Mouse (Mus musculus) kidney, adult 8-10 months (tissue): Measurements from ENCODE around the gene Pomc.
"Not testable (repeated sequence)": the region's sequence is repeated elsewhere in the genome, so short reads cannot be mapped to it uniquely, and the experiment has no call there.

Source experiments
- DNase-seq, 2 experiments: peaks; one replicate each; pipeline ENCODE4 v3.0.0; 2022

Pomc gene

DNA sequence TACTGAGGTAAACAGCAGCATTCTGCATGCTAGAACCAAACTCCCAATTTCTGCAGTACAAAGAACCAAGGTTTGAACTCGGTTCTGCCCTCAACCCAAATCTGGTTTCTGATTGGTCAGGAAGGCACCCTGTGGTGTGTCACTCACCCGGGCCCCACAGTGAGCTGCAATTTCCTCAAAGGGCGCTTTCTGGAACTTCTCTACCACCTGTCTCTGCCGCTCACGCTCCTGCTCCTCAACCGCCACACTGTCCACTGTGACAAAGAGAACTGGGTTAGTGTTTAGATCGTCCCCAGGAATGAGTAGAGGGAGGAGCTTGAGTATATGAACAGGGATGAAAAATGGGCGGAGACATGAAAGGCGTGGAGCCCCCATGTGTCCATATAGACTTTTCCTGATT lies 13.6 kb downstream of the Pomc start:
- no peak for DNase-seq

DNA sequence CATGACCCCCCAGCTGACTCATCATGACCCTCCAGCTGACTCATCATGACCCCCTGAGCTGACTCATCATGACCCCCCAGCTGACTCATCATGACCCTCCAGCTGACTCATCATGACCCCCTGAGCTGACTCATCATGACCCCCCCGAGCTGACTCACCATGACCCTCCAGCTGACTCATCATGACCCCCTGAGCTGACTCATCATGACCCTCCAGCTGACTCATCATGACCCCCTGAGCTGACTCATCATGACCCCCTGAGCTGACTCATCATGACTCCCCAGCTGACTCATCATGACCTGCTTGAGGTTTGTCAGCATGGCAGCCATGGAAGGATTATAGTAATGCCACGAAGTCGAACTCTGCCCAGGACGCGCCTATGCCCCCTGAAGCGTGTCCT lies 18.4 kb downstream of the Pomc start:
- DNase-seq: not testable (repeated sequence)

DNA sequence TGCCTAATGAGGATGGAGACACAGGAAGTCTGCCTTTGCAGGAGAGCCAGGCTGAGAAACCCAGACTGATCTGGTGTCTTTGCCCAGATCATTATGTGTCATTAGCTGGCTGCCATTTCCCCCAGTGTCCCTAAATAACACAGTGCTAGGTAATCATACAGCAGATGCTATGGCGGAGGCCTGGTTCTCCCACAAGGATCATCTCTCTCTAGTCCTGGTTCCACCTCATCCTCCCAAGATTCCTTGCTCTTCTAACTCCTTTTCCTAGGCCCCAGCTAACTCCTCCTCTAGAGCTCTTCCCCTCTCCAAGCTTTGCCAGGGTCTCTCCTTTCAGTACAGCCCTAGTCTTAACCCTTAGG lies 26.2 kb downstream of the Pomc start:
- no peak for DNase-seq

DNA sequence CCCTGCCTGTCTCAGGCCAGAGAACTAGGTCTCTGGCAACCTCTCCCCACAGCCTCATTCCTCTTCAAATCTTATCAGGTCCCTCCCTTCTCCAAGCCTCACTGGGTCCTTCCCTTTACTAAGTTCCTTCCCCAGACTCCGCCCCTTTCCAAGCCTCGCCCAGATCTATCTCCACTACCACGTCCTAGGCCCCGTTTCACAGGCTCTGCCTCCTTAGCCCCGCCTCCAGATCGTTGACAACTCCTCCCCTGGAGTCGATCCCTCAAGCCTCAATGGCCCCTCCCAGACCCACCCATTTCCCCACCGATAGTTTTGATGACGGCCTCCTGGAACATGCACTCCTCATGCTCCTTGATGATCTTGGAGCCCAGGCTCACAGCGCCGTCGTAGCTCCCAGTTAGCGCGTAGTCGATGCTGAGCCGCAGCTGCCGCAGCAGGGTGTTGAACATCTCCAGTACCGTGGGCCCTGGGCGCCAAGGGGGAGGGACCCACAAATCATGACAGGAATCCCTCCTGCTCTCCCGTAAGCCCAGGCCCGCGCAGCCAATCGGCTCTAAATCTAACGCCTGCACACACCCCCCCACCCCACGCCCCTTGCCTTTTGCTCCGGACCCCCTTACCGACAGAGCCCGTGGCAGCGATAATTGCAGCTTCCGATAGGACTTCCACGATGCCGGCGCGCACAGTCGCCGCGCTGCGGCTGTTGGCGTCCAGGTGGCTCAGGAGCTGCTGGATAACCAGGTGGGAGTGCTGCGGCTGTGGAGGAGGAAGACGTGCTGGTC lies 26.8 kb downstream of the Pomc start:
- peak; percentile 79 to 81 for DNase-seq

DNA sequence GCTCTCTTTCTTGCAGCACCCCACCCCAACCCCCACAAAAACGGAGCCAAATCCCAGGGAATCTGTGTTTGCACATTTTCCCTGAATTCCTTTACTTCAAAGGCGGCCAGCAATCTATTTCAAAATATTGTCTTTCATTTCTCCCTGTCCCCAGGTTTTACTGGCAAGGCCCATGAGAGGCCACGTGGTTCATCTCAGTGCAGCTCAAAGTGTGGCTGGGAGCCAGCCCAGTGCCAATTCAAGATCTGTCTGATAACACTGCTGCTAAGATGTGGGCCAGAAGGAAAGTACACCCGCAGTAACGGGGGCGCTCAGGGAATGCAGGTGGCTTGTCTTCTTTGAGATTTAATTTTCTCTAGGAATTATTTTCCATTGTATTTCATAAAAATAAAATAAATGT lies 27.5 kb downstream of the Pomc start:
- DNase-seq: peak; percentile 44 to 45

DNA sequence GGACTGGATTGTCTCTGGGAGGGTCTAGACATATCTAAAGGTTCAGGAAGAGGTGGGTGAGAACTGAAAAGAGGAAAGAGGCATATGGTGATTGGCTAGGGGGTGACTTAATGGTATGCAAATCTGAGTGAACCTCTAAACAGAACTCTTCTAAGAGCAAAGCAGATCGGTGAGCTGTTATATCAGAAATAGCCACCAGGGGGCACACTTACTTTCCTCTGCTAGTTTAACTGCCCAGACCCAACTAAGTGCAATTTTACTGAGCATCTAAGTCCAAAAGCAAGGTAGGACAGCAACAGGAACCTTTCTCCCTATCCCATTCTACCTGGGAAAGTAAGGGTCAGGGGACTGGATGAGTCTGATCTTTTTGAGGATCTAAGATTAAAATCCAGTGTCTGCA lies 29.0 kb downstream of the Pomc start:
- peak; percentile 30 to 84 for DNase-seq

DNA sequence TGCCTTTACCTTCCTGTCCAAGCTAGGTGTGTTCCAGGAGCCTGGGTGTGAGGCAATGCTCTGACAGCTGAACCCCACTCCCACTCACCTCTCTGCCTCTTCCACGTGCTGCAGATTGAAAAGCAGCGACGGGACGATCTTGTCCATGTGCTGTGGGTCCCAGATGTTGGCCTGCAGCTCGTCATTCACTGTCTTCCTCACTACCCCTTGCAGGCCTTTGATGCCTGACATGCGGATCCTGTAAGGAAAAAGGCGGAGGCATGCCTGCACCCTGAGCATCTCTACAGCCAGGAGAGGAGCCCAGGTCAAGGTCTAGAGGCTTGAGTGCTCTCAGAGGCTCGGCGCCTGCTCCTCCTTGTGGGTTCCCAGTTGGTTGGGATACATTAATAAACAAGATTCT lies 29.7 kb downstream of the Pomc start:
- DNase-seq: no peak

DNA sequence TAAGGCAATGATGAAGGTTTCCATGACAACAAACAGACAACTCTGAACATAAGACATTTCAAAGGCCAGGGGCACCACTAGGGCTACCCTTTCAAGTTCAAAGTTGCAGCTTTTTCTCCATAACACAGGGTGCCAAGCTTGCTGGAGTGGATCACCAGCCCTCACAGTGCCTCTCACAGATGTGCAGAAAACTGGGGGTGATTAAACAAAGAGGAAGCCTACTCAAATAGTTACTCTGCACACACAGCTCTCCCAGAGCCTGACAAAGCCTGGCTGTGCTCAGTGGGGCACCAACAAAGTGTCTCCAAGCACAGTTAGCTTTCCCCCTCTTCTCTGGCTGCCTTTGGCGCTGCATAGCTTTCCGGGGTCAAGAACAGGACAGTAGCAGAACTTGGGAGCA lies 35.2 kb downstream of the Pomc start:
- no peak for DNase-seq

DNA sequence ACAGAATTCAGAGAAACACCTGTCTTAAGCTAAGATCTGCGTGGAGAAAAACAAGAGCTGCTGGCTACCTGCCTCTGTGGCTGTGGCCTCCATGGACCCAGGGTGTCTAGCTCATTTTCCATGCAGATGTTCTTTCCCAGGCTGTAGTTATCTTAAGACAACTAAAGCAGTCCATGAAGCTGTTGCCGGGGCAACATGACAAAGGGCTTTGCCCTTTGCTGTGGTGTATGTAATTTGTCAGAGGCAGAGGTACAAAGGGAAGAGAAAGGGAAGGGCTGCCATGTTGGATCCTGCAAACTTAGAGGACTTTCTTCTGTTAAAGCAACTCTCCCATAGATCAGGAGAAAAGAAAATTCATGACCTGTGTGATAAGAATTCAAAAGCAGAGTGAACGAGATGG lies 36.3 kb downstream of the Pomc start:
- no peak for DNase-seq

DNA sequence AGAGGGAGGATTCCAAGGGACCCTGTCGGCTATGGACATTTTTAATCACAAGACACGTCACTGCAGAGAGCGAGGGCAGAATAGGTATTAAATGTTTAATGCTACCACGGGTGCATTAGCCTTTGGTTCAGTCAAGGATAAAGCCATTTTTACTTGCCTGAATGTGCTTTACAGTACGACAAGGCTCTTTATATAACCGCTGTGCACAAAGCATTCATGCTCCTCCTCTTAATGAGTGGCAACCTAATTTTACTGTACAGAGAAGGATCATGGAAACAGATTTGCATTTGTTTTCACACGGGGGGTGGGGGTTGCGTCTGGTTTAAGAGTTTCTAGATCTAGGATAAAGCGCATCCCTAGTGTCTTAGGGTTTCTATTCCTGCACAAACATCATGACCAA lies 42.0 kb downstream of the Pomc start:
- no peak for DNase-seq

DNA sequence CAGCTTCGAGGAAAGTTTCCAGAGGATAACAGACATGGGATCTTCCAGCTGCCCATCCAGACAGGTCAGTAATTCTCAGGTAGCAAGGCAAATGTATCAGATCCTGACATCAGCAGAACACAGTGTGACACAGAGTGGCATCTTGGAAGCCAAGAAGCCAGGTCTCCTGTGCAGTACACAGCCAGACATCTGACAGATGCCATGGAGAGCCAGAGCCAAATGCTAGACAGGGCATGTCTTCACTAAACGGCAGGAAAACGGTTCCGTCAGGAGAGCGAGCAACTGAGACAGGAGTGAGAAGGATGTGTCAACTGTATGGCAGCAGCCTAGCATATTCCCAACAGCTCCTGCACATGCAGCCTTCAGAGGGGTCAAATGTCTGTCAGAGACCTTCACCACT lies 45.7 kb downstream of the Pomc start:
- DNase-seq: no peak

DNA sequence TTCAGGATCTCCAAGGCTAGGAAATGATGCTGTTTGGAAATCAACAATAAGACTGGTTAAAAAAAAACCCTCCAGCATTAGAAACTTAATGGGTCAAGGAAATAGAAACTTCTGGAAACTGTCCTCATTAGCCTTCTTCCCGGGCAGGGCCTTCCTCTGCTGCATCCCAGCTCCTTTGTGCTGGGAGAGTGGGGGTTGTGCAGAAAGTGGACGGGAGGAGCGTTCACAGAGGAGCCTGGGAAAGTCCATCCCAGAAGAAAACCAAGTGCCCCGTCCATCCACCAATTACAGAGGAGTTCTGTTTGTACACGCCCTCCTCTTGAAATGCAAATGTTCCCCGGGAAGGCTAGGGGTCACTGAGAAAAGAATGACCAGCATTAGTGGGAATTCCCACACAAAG lies 49.9 kb downstream of the Pomc start:
- DNase-seq: peak in 1 of 2 experiments; percentile 15

DNA sequence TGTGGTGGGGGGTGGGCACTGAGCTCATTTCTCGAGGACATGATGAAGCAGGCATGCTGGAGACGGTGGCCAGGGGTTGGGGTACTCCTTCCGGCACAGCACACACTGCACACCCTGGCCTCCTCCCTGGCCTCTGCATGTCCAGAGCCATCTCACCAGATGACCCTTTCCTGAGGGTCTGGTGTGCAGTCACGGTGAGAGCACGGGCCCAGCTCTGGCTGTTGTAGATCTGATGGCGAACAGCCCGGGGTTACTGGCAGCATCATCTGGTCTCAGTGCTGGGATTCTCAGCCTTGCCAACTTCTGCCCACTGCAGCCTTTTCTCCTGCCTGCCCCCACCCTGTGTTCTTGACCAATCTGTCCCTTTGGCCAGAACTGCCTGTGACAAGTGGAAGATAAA lies 51.3 kb downstream of the Pomc start:
- no peak for DNase-seq

DNA sequence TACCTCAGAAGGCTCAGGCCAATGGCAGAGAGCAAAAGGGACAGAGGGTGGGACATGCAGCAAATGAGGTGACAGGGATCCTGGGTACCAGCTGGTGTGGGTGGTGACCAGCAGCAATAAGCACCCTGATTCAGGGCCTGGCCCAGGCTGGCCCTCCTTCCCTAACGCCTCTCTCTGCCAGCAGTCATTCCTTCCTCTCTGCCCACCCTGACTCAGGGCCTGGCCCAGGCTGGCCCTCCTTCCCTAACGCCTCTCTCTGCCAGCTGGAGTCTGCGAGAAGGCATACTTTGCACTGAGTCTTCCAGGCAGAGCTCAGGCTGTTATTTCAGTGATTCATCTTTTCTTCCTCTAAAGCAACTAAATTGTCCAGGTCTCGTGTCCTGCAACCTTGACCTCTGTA lies 52.4 kb downstream of the Pomc start:
- no peak for DNase-seq

DNA sequence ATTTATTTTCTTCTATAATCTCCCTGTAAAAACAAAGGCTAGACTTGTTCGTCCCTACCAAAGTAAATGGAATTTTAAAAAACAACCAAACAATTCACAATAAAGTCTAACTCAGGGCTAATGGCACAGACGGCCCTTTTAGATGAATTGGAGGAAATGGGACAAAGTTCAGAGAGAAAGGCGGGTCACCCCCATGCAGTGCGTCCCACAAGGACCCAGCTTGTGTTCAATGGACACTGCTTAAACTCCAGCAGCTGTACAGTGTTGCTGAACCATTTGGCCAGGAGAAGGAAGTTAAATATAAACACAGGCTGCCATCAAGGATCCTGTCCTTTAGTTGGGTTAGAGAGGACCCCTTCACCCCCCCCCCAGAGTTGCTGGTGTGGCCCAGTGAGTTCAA lies 53.0 kb downstream of the Pomc start:
- no peak for DNase-seq

DNA sequence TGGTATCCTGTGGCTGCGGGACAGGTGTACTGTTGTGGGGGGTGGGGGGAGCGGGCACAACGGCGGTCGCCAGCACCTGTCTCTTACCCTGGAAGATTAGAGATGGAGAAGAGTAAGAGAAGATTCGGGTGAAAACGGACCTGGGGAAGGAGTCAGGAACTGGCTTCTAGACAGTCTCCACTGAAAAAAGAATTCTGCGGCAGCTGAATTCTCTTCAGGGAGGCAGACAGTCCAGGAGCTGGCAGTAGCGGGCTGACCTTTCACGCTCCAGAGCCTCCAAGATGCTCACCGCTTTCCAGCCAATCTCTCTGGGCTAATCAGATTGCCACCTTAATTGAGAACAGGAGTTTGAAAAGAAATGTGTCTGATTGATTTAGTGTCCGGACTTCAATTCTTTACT lies 54.0 kb downstream of the Pomc start:
- DNase-seq: no peak
